Mouse (Mus musculus): Measurements from ENCODE around the gene Gpr83. TPM values are rescaled to one million over a fixed set of nuclear protein-coding genes. Genes with fewer than 3 reads are reported as not detected.
A peak's percentile ranks its signal among the peaks of the same experiment; 100 is the strongest.

The Gpr83 gene
- polyA plus RNA-seq (2016; fragmentation: Nextera tagmentation; extraction: Ambion mirVana): not detected in 2 replicates

DNA sequence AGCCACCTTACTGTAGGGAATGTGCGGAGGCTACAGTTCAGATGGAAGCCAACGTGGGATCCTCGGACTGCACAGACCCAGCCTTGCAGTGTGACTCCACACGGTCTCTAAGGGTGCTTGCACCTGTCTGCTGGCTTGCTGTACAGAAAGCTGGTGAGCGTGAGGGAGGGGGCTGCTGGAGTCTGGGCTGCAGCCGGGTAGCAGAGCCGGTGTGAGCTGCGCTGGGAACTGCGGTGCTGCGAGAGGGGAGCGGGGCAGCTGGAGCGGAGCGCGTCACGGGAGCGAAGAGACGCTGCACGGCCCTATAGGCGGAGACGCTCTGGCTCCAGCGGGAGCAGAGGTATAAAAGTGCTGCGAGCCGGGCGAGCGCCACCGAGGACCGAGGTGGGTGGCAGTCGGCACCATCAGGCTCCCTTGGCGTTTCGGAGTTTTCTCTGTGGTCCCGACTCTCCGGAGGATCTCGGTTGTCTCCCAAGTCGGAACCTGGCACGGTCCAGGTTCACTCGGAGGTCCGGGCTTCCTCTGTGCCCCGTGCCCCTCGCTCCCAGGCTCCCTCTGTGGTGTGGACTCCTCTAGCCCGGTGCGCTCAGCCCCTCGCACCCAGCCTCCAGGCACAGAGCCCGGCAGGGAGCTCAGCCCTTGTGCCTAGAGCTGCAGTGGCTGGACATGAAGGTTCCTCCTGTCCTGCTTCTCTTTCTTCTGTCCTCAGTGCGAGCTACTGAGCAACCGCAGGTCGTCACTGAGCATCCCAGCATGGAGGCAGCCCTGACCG is at the start of gene Gpr83:
Gene Gpr83, plus strand, starts transcription at position 343 of the 772 bp plus-strand sequence.
- ATAC-seq (ENCODE audit: insufficient number of reproducible peaks, low FRiP score): peak; percentile 53; the same call in 1 of the 2 replicates
- Histone ChIP-seq H3K27ac (ENCODE audit: poor library complexity, severe bottlenecking) (no peak within 1 kb of the TSS), H3K27me3 (replicated peaks) (peaks cover 80% of the 10 kb centered on the region), H3K9me3 (replicated peaks) (no peaks in the 10 kb centered on the region), H3K4me3 (peak within 1 kb of the TSS; percentile 48), H3K4me1 (replicated peaks) (no peaks in the 10 kb centered on the region; the same call in 1 of the 2 replicates), H3K9ac (peak within 1 kb of the TSS; percentile 44), H3K4me2 (peak within 1 kb of the TSS; percentile 82), H3K36me3 (no peaks in the 10 kb centered on the region)
- WGBS: 2% methylated on average over 47 of the region's 47 CpGs

DNA sequence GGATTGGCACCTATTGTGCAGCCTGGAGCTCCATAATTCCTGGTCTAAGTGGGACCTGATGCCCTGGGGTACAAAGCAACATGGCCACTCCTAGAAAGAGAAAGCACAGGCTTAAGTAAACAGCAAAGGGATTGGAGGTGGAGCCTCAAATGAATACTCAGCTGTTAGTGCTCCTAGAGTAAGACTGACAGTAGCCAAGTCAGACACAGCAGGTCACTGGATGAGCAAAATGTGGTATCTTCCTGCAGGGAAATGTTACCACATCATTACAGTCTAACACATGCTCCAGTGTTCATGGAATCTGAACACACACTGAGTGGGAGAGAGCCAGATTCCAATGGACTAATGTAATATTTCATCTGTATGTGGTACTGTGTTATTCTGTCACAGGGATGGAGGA is 38.6 kb upstream of the Gpr83 start:
- no peak overlapping the region for H3K27ac ChIP-seq (ENCODE audit: poor library complexity, severe bottlenecking)
- H3K4me1 ChIP-seq (replicated peaks): no peaks in the 10 kb centered on the region
- H3K27me3 ChIP-seq (replicated peaks): no peaks in the 10 kb centered on the region
- no peak for ATAC-seq (ENCODE audit: insufficient number of reproducible peaks, low FRiP score)
- peaks cover 70% of the 10 kb centered on the region for H3K36me3 ChIP-seq
- no peaks in the 10 kb centered on the region for H3K9me3 ChIP-seq (replicated peaks)
- H3K4me2 ChIP-seq: no peak overlapping the region
- H3K4me3 ChIP-seq: no peak overlapping the region
- H3K9ac ChIP-seq: no peak overlapping the region

DNA sequence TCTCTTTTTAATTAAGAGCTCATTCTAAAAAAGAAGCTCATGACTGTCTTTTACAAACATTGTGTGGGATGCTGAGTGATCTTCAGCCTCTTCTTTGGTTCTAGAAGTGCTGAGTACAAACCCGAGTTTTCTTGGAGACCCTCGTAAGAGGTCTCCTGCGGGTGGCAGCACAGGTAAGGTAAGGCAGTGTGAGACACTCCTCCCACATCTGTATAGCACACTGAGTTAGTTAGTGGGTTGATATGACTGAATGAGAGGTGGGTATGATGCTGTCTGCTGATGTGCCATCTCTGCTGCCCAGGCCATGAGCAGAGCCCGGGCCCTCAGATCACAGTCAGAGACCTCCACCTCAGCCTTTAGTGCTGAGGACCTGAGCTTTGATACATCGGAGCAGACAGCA is 35.2 kb upstream of the Gpr83 start:
- WGBS: 86% methylated on average over 5 of the region's 5 CpGs

DNA sequence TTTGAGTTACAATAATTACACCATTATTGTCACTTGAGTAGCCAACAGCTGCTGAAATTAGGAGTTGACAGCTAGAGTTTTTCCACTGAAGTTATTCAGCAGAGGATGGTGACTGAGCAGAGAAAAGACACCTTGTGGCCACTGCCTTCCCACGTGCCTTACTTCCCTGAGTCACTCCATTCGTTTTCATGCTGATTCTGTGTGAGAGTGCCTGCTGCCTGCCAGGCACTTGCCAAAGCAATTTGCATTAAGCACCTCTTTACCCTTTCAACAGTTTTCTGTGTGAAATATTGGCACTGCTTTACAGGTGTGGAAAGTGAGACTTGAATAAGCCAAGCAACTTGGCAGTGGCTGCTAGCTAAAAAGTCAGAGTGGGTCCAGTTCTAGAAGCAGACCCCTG is 32.1 kb upstream of the Gpr83 start:
- Histone ChIP-seq H3K4me2 (no peak overlapping the region), H3K4me3 (no peak overlapping the region), H3K9me3 (replicated peaks) (no peaks in the 10 kb centered on the region), H3K9ac (no peak overlapping the region), H3K36me3 (peaks cover 57% of the 10 kb centered on the region), H3K4me1 (replicated peaks) (no peaks in the 10 kb centered on the region), H3K27me3 (replicated peaks) (no peaks in the 10 kb centered on the region), H3K27ac (ENCODE audit: poor library complexity, severe bottlenecking) (no peak overlapping the region)
- no peak for ATAC-seq (ENCODE audit: insufficient number of reproducible peaks, low FRiP score)
- WGBS: 55% methylated on average over 2 of the region's 2 CpGs

More for the DNA sequence above, 35.2 kb upstream of the Gpr83 start:
- no peak overlapping the region for H3K4me2 ChIP-seq
- peaks cover 57% of the 10 kb centered on the region for H3K36me3 ChIP-seq
- H3K4me3 ChIP-seq: no peak overlapping the region
- no peaks in the 10 kb centered on the region for H3K27me3 ChIP-seq (replicated peaks)
- no peaks in the 10 kb centered on the region for H3K9me3 ChIP-seq (replicated peaks)
- no peak overlapping the region for H3K9ac ChIP-seq
- H3K27ac ChIP-seq (ENCODE audit: poor library complexity, severe bottlenecking): no peak overlapping the region
- no peak for ATAC-seq (ENCODE audit: insufficient number of reproducible peaks, low FRiP score)
- no peaks in the 10 kb centered on the region for H3K4me1 ChIP-seq (replicated peaks)

DNA sequence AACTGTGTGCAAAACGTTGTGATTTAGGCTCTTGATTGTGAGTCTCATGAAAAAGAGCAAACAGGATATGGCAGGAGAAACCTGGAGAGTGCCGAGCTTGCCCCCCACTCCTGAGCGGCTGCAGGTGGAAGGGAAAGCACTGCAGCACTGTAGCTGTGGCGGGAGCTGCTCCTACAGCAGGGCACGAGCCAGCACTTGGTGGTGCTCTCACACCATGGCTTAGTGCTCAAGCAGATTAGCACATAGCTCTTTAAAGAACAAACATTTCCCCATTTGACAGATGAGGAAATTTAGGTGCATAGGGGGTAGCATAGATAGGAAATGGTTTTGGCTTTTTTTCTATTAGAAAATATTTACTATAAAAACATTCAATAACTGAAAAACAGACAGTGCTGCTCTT is 28.0 kb upstream of the Gpr83 start:
- H3K36me3 ChIP-seq: peaks cover 65% of the 10 kb centered on the region
- H3K27me3 ChIP-seq (replicated peaks): no peaks in the 10 kb centered on the region
- H3K27ac ChIP-seq (ENCODE audit: poor library complexity, severe bottlenecking): no peak overlapping the region
- H3K9ac ChIP-seq: no peak overlapping the region
- H3K4me3 ChIP-seq: no peak overlapping the region
- no peaks in the 10 kb centered on the region for H3K4me1 ChIP-seq (replicated peaks)
- no peaks in the 10 kb centered on the region for H3K9me3 ChIP-seq (replicated peaks)
- no peak overlapping the region for H3K4me2 ChIP-seq
- WGBS: 81% methylated on average over 5 of the region's 5 CpGs
- no peak for ATAC-seq (ENCODE audit: insufficient number of reproducible peaks, low FRiP score)

GRCm38 (mm10) chr9:14835335-14836075 is 24.5 kb upstream of the Gpr83 start:
- peaks cover 46% of the 10 kb centered on the region for H3K36me3 ChIP-seq
- H3K4me1 ChIP-seq (replicated peaks): peaks cover 6% of the 10 kb centered on the region; the same call in 1 of the 2 replicates
- H3K4me3 ChIP-seq: no peak overlapping the region
- H3K4me2 ChIP-seq: no peak overlapping the region
- H3K27me3 ChIP-seq (replicated peaks): no peaks in the 10 kb centered on the region
- 82% methylated on average over 6 of the region's 6 CpGs for WGBS
- H3K27ac ChIP-seq (ENCODE audit: poor library complexity, severe bottlenecking): no peak overlapping the region
- no peak overlapping the region for H3K9ac ChIP-seq
- H3K9me3 ChIP-seq (replicated peaks): no peaks in the 10 kb centered on the region
- no peak for ATAC-seq (ENCODE audit: insufficient number of reproducible peaks, low FRiP score)

DNA sequence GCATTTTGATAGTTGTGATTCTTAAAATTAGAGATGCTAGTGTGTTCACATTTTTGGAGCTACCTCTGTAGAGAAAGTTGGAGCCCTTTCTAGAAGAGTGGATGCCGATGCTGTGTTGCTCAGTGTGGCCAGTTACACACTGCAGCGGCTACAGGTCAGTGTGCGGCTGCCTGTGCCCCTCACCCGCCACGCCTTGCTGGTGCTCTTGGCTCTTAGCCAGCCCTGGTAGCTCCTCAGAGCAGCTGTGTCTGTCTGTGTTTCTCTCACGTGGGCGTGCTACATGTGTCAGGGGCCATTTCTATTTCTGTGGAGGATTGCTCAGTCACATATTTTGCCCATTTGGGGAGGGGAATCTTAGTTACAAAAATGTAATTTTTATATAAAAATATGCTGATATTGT is 20.5 kb upstream of the Gpr83 start:
- 37% methylated on average over 7 of the region's 7 CpGs for WGBS
- H3K4me1 ChIP-seq (replicated peaks): peaks cover 6% of the 10 kb centered on the region; the same call in 1 of the 2 replicates

DNA sequence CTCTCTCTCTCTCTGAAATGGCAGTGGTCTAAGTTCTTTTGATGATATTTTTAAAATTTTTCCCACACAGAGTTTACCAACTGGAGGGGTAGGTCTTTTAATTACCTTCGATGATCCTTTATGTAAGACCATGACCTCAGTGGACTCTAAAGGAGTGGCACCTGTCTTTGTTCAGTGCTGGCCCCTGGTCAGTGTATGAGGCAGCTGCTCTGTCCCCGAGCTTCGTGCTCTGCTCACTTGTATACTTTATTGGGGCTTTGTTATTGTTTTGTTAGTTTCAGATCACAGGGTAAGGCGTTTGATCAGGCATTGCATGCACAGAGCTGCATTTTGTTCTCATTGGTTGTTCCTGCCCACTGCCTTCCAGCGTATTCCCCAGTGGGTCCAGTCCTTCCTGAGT is 20.0 kb upstream of the Gpr83 start:
- Histone ChIP-seq H3K4me2 (no peak overlapping the region), H3K4me1 (replicated peaks) (peaks cover 6% of the 10 kb centered on the region; the same call in 1 of the 2 replicates), H3K9me3 (replicated peaks) (no peaks in the 10 kb centered on the region), H3K4me3 (no peak overlapping the region), H3K27me3 (replicated peaks) (no peaks in the 10 kb centered on the region), H3K36me3 (peaks cover 15% of the 10 kb centered on the region), H3K27ac (ENCODE audit: poor library complexity, severe bottlenecking) (no peak overlapping the region), H3K9ac (no peak overlapping the region)
- ATAC-seq (ENCODE audit: insufficient number of reproducible peaks, low FRiP score): no peak
- WGBS: 81% methylated on average over 5 of the region's 5 CpGs

More for the DNA sequence above, 20.5 kb upstream of the Gpr83 start:
- no peaks in the 10 kb centered on the region for H3K9me3 ChIP-seq (replicated peaks)
- no peak overlapping the region for H3K9ac ChIP-seq
- H3K4me2 ChIP-seq: peak overlapping the region; percentile 14; the same call in 1 of the 2 replicates
- no peak overlapping the region for H3K4me3 ChIP-seq
- H3K27ac ChIP-seq (ENCODE audit: poor library complexity, severe bottlenecking): no peak overlapping the region
- peak; percentile 76; the same call in 1 of the 2 replicates for ATAC-seq (ENCODE audit: insufficient number of reproducible peaks, low FRiP score)
- peaks cover 20% of the 10 kb centered on the region for H3K36me3 ChIP-seq
- H3K27me3 ChIP-seq (replicated peaks): no peaks in the 10 kb centered on the region

DNA sequence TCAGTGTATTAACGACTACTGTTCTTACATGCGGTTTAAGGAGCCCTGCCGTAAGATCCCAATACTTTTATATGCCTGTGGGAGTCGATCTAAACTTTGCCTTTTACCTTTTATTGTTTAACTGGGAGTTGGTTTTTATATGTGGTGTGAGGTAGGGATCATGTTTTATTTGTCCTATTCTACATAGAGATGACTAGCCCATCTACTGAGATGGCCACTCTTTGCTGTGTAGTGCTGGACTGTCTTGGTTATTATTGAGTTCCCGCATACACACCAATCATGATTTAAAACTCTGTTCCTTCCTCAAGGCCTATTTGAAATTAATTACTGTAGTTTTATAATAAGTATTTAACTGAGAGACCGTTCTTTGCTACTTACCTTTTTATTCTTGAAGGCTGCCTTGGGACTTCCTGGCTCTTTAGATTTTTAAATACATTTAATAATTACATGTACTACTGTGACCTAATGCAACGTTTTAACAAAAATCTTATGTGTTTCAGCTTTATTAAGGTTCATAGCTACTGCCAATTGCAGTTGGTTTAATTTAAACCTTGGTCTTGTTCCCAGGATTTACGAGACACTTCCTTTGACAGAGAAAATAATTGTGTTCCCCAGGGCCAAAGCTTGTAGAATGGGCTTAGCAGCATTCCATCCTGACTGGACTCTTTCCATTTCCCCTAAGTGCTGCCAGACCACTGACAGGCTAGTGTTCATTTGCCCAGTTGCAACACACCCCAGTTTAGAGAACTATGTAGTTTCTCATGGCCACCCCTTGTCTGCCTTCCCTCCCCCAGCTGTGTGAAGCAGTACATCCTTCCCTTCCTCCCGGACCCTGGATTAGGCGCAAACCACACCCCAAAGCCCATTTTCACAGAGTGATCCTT is 17.9 kb upstream of the Gpr83 start:
- no peak for ATAC-seq (ENCODE audit: insufficient number of reproducible peaks, low FRiP score)
- Histone ChIP-seq H3K4me1 (replicated peaks) (peaks cover 6% of the 10 kb centered on the region; the same call in 1 of the 2 replicates), H3K9ac (no peak overlapping the region), H3K36me3 (no peaks in the 10 kb centered on the region), H3K27me3 (replicated peaks) (no peaks in the 10 kb centered on the region), H3K27ac (ENCODE audit: poor library complexity, severe bottlenecking) (no peak overlapping the region), H3K4me2 (no peak overlapping the region), H3K9me3 (replicated peaks) (no peaks in the 10 kb centered on the region), H3K4me3 (no peak overlapping the region)
- 82% methylated on average over 10 of the region's 10 CpGs for WGBS

- H3K4me1 ChIP-seq (replicated peaks): peaks cover 6% of the 10 kb centered on the region; the same call in 1 of the 2 replicates
- no peaks in the 10 kb centered on the region for H3K9me3 ChIP-seq (replicated peaks)
- no peak overlapping the region for H3K27ac ChIP-seq (ENCODE audit: poor library complexity, severe bottlenecking)
- no peak for ATAC-seq (ENCODE audit: insufficient number of reproducible peaks, low FRiP score)
- H3K9ac ChIP-seq: no peak overlapping the region
- no peaks in the 10 kb centered on the region for H3K27me3 ChIP-seq (replicated peaks)
- H3K4me3 ChIP-seq: no peak overlapping the region
- H3K36me3 ChIP-seq: no peaks in the 10 kb centered on the region
- no peak overlapping the region for H3K4me2 ChIP-seq
- WGBS: 89% methylated on average over 6 of the region's 6 CpGs
Measured at GRCm38 (mm10) chr9:14843311-14843857, 16.6 kb upstream of the Gpr83 start.
